Mouse (Mus musculus) embryonic facial prominence, embryonic 15.5 days (tissue): Measurements from ENCODE around the gene Myh14. TPM values are rescaled to one million over a fixed set of nuclear protein-coding genes. Genes with fewer than 3 reads are reported as not detected.

Source experiments
- ATAC-seq: fragments of 200-750 bp; cut with Nextera tagmentation; 2 replicates; pipeline ENCODE4 v1.8.0; 2017; ENCODE audit warnings: low read depth, moderate TSS enrichment; ENCODE audit not compliant: insufficient number of reproducible peaks, low FRiP score, low TSS enrichment
- H3K27ac ChIP-seq: fragments of 300-500 bp; sonication (generic); replicated peaks from 2 replicates; pipeline ENCODE4 v1.5.1; 2015; ENCODE audit warnings: mild to moderate bottlenecking, inconsistent platforms
- H3K27me3 ChIP-seq: fragments of 300-500 bp; sonication (generic); 2 replicates; pipeline ENCODE4 v1.6.1; 2015; ENCODE audit warnings: inconsistent platforms
- H3K36me3 ChIP-seq: fragments of 300-500 bp; sonication (generic); 2 replicates; pipeline ENCODE4 v1.6.1; 2015; ENCODE audit warnings: mild to moderate bottlenecking, inconsistent platforms
- H3K4me1 ChIP-seq: fragments of 300-500 bp; sonication (generic); 2 replicates; pipeline ENCODE4 v1.6.1; 2015; ENCODE audit warnings: inconsistent platforms
- H3K4me2 ChIP-seq: fragments of 300-500 bp; sonication (generic); replicated peaks from 2 replicates; pipeline ENCODE4 v1.6.1; 2015; ENCODE audit warnings: mild to moderate bottlenecking, inconsistent platforms
- H3K4me3 ChIP-seq: fragments of 300-500 bp; sonication (generic); replicated peaks from 2 replicates; pipeline ENCODE4 v1.5.1; 2015; ENCODE audit warnings: mild to moderate bottlenecking, inconsistent platforms
- H3K9ac ChIP-seq: fragments of 300-500 bp; sonication (generic); 2 replicates; pipeline ENCODE4 v1.6.1; 2015; ENCODE audit warnings: inconsistent platforms
- H3K9me3 ChIP-seq: fragments of 300-500 bp; sonication (generic); replicated peaks from 2 replicates; pipeline ENCODE4 v1.6.1; 2016; ENCODE audit warnings: inconsistent platforms
- WGBS: fragments of 180-500 bp; shearing (Covaris S2); methylation state at CpG from one replicate; pipeline ENCODE4 v1.1.7; 2015; 5-methylcytosine and 5-hydroxymethylcytosine counted together
- polyA plus RNA-seq: library from polyadenylated mRNA; unstranded; fragments of >200 nt; fragmentation: Nextera tagmentation; extraction: Ambion mirVana; gene quantifications from 2 replicates; pipeline ENCODE4 v1.2.1, GENCODE M21; 2015

The Myh14 gene
- polyA plus RNA-seq, 1 experiment from 2014 or later, result 23.0 TPM

DNA sequence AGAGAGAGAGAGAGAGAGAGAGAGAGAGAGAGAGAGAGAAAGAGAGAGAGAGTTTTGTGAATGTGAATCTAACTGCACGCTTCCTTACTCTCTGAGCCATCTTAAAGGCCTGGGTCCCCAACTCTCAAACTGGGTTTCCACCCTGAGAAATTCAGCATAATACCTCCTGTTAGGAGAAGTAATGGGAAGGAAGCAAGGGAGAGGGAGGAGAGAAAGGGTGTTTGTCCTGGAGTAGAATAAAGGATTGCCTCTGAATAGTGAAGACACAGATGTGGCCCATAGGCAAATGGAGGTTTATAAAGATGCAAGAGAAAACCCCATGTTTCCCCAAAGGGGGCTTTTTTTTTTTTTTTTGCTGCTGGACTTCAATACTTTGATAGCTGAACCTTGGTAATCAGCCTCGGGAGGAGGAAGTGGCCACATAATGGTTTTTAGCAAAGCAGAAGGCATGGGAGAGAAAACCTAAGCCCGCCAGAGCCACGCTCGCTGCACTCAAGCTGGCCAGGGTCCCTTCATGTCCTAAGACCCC is 97.6 kb downstream of the Myh14 start:
- ATAC-seq, result no peak
- Histone ChIP-seq H3K36me3 (no peaks in the 10 kb centered on the region), H3K27ac (no peak overlapping the region), H3K4me1 (no peaks in the 10 kb centered on the region), H3K9ac (no peak overlapping the region), H3K27me3 (no peaks in the 10 kb centered on the region), H3K9me3 (no peaks in the 10 kb centered on the region), H3K4me2 (no peak overlapping the region), H3K4me3 (no peak overlapping the region)
- WGBS, result 68% methylated on average over 5 of the region's 5 CpGs

DNA sequence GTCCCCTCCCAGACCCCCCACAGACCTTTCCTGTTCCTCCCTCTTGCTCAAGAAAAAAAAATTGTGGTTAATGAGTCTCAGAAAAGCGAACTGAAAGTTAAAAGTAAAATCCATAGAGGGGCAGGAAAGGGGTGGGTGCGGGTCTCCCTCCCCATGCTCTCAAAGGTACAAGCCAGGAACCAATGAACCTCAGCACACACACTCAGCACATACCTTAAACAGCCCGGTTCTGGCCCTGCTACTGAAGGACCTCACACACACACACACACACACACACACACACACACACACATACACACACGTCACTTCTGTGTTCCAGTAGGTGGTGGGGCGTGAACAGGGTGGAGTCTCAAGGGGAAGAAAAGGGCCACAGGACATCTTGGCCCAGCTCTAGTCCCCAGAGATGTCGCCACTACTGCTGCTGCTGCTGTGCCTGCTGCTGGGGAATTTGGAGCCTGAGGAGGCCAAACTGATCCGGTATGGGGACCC is 98.4 kb downstream of the Myh14 start, which contains the start of gene Napsa:
Gene Napsa (plus strand): TSS at position 168 of the 489 bp plus-strand sequence.
- H3K27me3 ChIP-seq, result no peaks in the 10 kb centered on the region
- H3K36me3 ChIP-seq, result no peaks in the 10 kb centered on the region
- no peaks in the 10 kb centered on the region for H3K4me1 ChIP-seq
- no peak within 1 kb of the TSS for H3K9ac ChIP-seq
- no peak within 1 kb of the TSS for H3K4me2 ChIP-seq
- ATAC-seq, result no peak
- H3K9me3 ChIP-seq, result no peaks in the 10 kb centered on the region
- no peak within 1 kb of the TSS for H3K4me3 ChIP-seq
- no peak within 1 kb of the TSS for H3K27ac ChIP-seq
- WGBS, result 38% methylated on average over 7 of the region's 7 CpGs

DNA sequence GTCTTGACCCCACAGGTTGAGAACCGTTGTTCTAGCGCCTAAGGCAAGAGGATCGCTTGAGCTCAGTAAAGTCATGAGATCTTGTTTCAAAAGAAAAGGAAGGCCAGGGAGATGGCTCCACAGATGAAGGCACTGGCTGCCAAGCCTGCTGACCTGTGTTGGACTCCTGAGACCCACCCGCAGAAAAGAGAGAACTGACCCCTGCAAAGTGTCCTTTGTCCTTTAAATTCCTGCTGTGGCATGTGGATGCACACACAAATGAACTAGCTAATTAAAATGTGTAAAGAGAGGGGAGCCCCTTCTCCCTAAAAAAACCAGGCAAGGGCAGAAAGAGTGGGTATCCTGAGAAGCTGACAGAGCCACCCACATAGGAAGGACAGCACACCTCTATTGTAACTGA is 98.8 kb downstream of the Myh14 start:
- Histone ChIP-seq H3K27ac (no peak overlapping the region), H3K4me3 (no peak overlapping the region), H3K4me2 (no peak overlapping the region), H3K9ac (no peak overlapping the region), H3K9me3 (no peaks in the 10 kb centered on the region), H3K36me3 (no peaks in the 10 kb centered on the region), H3K27me3 (no peaks in the 10 kb centered on the region), H3K4me1 (no peaks in the 10 kb centered on the region)
- WGBS, result 34% methylated on average over 4 of the region's 4 CpGs
- no peak for ATAC-seq

GRCm38 (mm10) chr7:44570989-44571388 is 99.7 kb downstream of the Myh14 start:
- H3K4me1 ChIP-seq, result no peaks in the 10 kb centered on the region
- 77% methylated on average over 6 of the region's 6 CpGs for WGBS

GRCm38 (mm10) chr7:44568803-44569202 is 101.8 kb downstream of the Myh14 start:
- ATAC-seq, result no peak

More at GRCm38 (mm10) chr7:44570989-44571388, 99.7 kb downstream of the Myh14 start:
- Histone ChIP-seq H3K4me2 (no peak overlapping the region), H3K4me3 (no peak overlapping the region), H3K9me3 (no peaks in the 10 kb centered on the region), H3K9ac (no peak overlapping the region), H3K27me3 (no peaks in the 10 kb centered on the region), H3K36me3 (no peaks in the 10 kb centered on the region), H3K27ac (no peak overlapping the region)
- ATAC-seq, result no peak; the same call in 1 of the 2 replicates

GRCm38 (mm10) chr7:44565414-44565813 is 105.2 kb downstream of the Myh14 start:
- H3K9me3 ChIP-seq, result no peaks in the 10 kb centered on the region
- no peak for ATAC-seq
- H3K27ac ChIP-seq, result no peak overlapping the region
- H3K4me2 ChIP-seq, result no peak overlapping the region
- H3K27me3 ChIP-seq, result no peaks in the 10 kb centered on the region; the same call in 1 of the 2 replicates
- no peaks in the 10 kb centered on the region for H3K4me1 ChIP-seq
- no peaks in the 10 kb centered on the region for H3K36me3 ChIP-seq
- H3K4me3 ChIP-seq, result no peak overlapping the region
- no peak overlapping the region for H3K9ac ChIP-seq
- WGBS, result 67% methylated on average over 6 of the region's 6 CpGs

More at GRCm38 (mm10) chr7:44568803-44569202, 101.8 kb downstream of the Myh14 start:
- no peaks in the 10 kb centered on the region for H3K36me3 ChIP-seq
- H3K9me3 ChIP-seq, result no peaks in the 10 kb centered on the region
- no peaks in the 10 kb centered on the region for H3K4me1 ChIP-seq
- H3K27me3 ChIP-seq, result no peaks in the 10 kb centered on the region; the same call in 1 of the 2 replicates
- no peak overlapping the region for H3K9ac ChIP-seq
- no peak overlapping the region for H3K4me3 ChIP-seq
- no peak overlapping the region for H3K4me2 ChIP-seq
- 69% methylated on average over 9 of the region's 9 CpGs for WGBS
- H3K27ac ChIP-seq, result no peak overlapping the region

DNA sequence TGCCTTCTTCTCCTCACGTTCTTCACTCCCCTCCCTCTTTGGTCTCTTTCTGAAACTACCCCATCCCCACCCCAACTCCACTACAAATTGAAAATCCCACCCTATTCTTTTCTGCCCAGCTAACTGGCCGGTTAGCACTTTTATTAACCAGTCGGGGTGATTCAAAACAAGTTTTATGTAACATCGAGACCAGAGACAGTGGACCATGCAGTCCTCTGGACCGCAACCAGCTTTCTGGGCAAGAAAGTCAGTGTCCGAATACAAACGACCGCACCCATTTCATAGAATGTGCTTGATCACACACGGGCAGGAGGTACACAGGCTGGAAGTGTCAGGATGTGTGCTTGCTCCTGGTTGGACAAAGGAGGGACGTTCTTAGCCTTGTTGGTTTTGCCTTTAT is 106.2 kb downstream of the Myh14 start:
- Histone ChIP-seq H3K27me3 (no peaks in the 10 kb centered on the region; the same call in 1 of the 2 replicates), H3K36me3 (no peaks in the 10 kb centered on the region), H3K4me3 (no peak overlapping the region), H3K27ac (no peak overlapping the region), H3K4me1 (no peaks in the 10 kb centered on the region), H3K9me3 (no peaks in the 10 kb centered on the region), H3K4me2 (no peak overlapping the region), H3K9ac (no peak overlapping the region)
- ATAC-seq, result no peak
- WGBS, result 78% methylated on average over 10 of the region's 10 CpGs

- WGBS, result 42% methylated on average over 8 of the region's 8 CpGs
- no peaks in the 10 kb centered on the region; the same call in 1 of the 2 replicates for H3K27me3 ChIP-seq
- no peaks in the 10 kb centered on the region for H3K4me1 ChIP-seq
- no peak overlapping the region for H3K27ac ChIP-seq
- no peak for ATAC-seq
- H3K9ac ChIP-seq, result no peak overlapping the region
- no peaks in the 10 kb centered on the region for H3K36me3 ChIP-seq
- no peaks in the 10 kb centered on the region for H3K9me3 ChIP-seq
- H3K4me3 ChIP-seq, result no peak overlapping the region
- no peak overlapping the region for H3K4me2 ChIP-seq
These were observed 107.4 kb downstream of the Myh14 start for GRCm38 (mm10) chr7:44563284-44563683.

GRCm38 (mm10) chr7:44560435-44561400 is 109.9 kb downstream of the Myh14 start:
- H3K9ac ChIP-seq, result no peak overlapping the region
- no peaks in the 10 kb centered on the region; the same call in 1 of the 2 replicates for H3K27me3 ChIP-seq
- no peaks in the 10 kb centered on the region for H3K4me1 ChIP-seq
- 51% methylated on average over 18 of the region's 18 CpGs for WGBS
- no peak; the same call in 1 of the 2 replicates for ATAC-seq
- no peak overlapping the region for H3K4me3 ChIP-seq
- H3K4me2 ChIP-seq, result no peak overlapping the region
- H3K9me3 ChIP-seq, result no peaks in the 10 kb centered on the region
- H3K36me3 ChIP-seq, result no peaks in the 10 kb centered on the region
- H3K27ac ChIP-seq, result no peak overlapping the region

DNA sequence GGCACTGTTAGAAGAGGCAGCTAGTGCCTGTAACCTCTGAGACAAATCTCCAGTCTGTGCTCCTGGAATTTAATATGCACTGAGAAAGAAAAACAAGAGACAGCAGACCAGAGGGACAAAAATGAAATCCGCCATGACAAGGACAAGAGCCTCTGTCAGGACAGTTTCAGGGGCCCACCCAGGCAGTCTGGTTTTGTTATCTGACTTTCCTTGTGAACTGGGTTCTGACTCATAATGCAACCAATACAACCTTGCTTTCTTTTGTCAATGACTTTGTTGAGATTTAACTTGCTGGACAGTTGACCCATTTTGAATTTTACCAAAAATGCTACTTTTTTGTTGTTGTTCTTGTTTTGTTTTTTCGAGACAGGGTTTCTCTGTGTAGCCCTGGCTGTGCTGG is 113.0 kb downstream of the Myh14 start:
- Histone ChIP-seq H3K27ac (no peak overlapping the region), H3K9ac (no peak overlapping the region), H3K9me3 (no peaks in the 10 kb centered on the region), H3K4me2 (no peak overlapping the region), H3K4me3 (no peak overlapping the region), H3K27me3 (no peaks in the 10 kb centered on the region), H3K4me1 (peaks cover 11% of the 10 kb centered on the region), H3K36me3 (no peaks in the 10 kb centered on the region)
- WGBS, result 61% methylated on average over 2 of the region's 2 CpGs
- no peak for ATAC-seq
